Mouse (Mus musculus): Measurements from ENCODE around the gene Gm45234. TPM values are rescaled to one million over a fixed set of nuclear protein-coding genes. Genes with fewer than 3 reads are reported as not detected.

Gm45234 gene
- polyA plus RNA-seq, 1 experiment from 2014 or later, result not detected

GRCm38 (mm10) chr6:124789519-124789918 lies 33.7 kb upstream of the Gm45234 start:
- ATAC-seq (replicated peaks; ENCODE audit: low FRiP score, low TSS enrichment, low read depth) (no peak), DNase-seq (ENCODE audit: low spot score) (no peak)
- Histone ChIP-seq H3K4me1 (replicated peaks; ENCODE audit: control insufficient read depth, insufficient read depth, low read length) (no peaks in the 10 kb centered on the region), H3K27me3 (replicated peaks; ENCODE audit: control insufficient read depth, insufficient read depth, low read length) (no peaks in the 10 kb centered on the region), H3K4me3 (ENCODE audit: low read depth, low read length) (no peak overlapping the region), H3K36me3 (ENCODE audit: control insufficient read depth, insufficient read depth, low read length) (no peaks in the 10 kb centered on the region), H3K27ac (ENCODE audit: low read depth) (no peak overlapping the region), H3K9me3 (ENCODE audit: control insufficient read depth, low read length) (no peaks in the 10 kb centered on the region), H3K4me2 (ENCODE audit: low read length) (no peak overlapping the region), H3K9ac (ENCODE audit: low read length) (no peak overlapping the region)
- 88% methylated on average over 4 of the region's 4 CpGs for WGBS

DNA sequence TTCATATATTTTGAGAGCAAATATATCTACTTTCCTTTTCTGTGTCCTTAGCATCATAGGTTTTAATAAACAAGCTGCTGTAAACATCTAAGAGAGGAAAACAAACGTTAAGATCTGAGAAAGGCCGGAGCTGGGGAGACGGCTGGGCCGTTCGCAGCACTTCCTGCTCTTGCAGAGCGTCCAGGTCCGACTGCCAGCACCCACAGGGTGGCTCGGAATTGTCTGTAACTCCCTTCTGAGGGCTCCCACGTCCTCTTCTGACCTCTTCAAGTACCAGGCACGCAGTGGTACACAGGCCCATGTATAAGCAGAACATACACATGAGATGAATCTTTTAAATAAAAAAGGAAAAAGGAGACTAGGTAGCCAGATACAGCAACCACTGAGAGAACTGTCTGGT lies 31.9 kb upstream of the Gm45234 start:
- no peaks in the 10 kb centered on the region for H3K36me3 ChIP-seq (ENCODE audit: control insufficient read depth, insufficient read depth, low read length)
- no peaks in the 10 kb centered on the region for H3K9me3 ChIP-seq (ENCODE audit: control insufficient read depth, low read length)
- H3K4me2 ChIP-seq (ENCODE audit: low read length), result no peak overlapping the region
- no peak for ATAC-seq (replicated peaks; ENCODE audit: low FRiP score, low TSS enrichment, low read depth)
- 71% methylated on average over 10 of the region's 10 CpGs for WGBS
- H3K27ac ChIP-seq (ENCODE audit: low read depth), result no peak overlapping the region
- no peak for DNase-seq (ENCODE audit: low spot score)
- no peaks in the 10 kb centered on the region for H3K27me3 ChIP-seq (replicated peaks; ENCODE audit: control insufficient read depth, insufficient read depth, low read length)
- no peak overlapping the region for H3K4me3 ChIP-seq (ENCODE audit: low read depth, low read length)
- no peaks in the 10 kb centered on the region for H3K4me1 ChIP-seq (replicated peaks; ENCODE audit: control insufficient read depth, insufficient read depth, low read length)
- H3K9ac ChIP-seq (ENCODE audit: low read length), result no peak overlapping the region

- Histone ChIP-seq H3K27me3 (replicated peaks; ENCODE audit: control insufficient read depth, insufficient read depth, low read length) (no peaks in the 10 kb centered on the region), H3K9me3 (ENCODE audit: control insufficient read depth, low read length) (no peaks in the 10 kb centered on the region), H3K4me1 (replicated peaks; ENCODE audit: control insufficient read depth, insufficient read depth, low read length) (0 out of 2 replicates have a peak, but pooled peaks cover 4% of the 10 kb centered on the region), H3K4me3 (ENCODE audit: low read depth, low read length) (no peak overlapping the region), H3K9ac (ENCODE audit: low read length) (no peak overlapping the region), H3K4me2 (ENCODE audit: low read length) (no peak overlapping the region), H3K36me3 (ENCODE audit: control insufficient read depth, insufficient read depth, low read length) (no peaks in the 10 kb centered on the region), H3K27ac (ENCODE audit: low read depth) (no peak overlapping the region)
- 59% methylated on average over 8 of the region's 8 CpGs for WGBS
- DNase-seq (ENCODE audit: low spot score) (no peak), ATAC-seq (replicated peaks; ENCODE audit: low FRiP score, low TSS enrichment, low read depth) (no peak)
Observed at GRCm38 (mm10) chr6:124786756-124787420, 31.1 kb upstream of the Gm45234 start.

DNA sequence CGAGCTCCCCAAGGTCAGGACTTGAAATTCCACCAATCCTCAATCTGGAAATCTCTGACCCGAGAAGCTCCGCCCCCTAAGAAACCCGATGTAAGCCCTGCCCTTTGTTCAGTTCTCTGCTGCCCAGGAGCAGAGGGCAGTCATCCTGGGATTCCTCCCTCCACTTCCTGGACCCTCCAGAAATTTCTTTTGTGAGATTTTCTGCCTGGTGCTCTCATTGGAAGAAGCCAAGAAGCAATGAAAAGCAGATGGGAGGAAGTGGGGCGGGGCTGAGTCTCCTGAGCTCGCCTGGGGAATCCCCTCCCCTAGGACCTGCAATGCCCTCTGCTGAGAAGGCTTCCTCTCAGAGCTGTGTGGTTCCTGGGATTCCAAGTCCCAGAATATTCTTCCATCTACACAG lies 26.6 kb upstream of the Gm45234 start:
- DNase-seq (ENCODE audit: low spot score) (peak; percentile 62), ATAC-seq (replicated peaks; ENCODE audit: low FRiP score, low TSS enrichment, low read depth) (no peak; the same call in 1 of the 2 replicates)
- no peaks in the 10 kb centered on the region for H3K36me3 ChIP-seq (ENCODE audit: control insufficient read depth, insufficient read depth, low read length)
- peak overlapping the region; percentile 17; the same call in 1 of the 2 replicates for H3K4me3 ChIP-seq (ENCODE audit: low read depth, low read length)
- peak overlapping the region; percentile 44 for H3K4me2 ChIP-seq (ENCODE audit: low read length)
- H3K4me1 ChIP-seq (replicated peaks; ENCODE audit: control insufficient read depth, insufficient read depth, low read length), result peaks cover 14% of the 10 kb centered on the region; the same call in 1 of the 2 replicates
- WGBS, result 26% methylated on average over 6 of the region's 6 CpGs
- H3K9me3 ChIP-seq (ENCODE audit: control insufficient read depth, low read length), result no peaks in the 10 kb centered on the region
- H3K9ac ChIP-seq (ENCODE audit: low read length), result no peak overlapping the region
- no peak overlapping the region for H3K27ac ChIP-seq (ENCODE audit: low read depth)
- 0 out of 2 replicates have a peak, but pooled peaks cover 10% of the 10 kb centered on the region for H3K27me3 ChIP-seq (replicated peaks; ENCODE audit: control insufficient read depth, insufficient read depth, low read length)

DNA sequence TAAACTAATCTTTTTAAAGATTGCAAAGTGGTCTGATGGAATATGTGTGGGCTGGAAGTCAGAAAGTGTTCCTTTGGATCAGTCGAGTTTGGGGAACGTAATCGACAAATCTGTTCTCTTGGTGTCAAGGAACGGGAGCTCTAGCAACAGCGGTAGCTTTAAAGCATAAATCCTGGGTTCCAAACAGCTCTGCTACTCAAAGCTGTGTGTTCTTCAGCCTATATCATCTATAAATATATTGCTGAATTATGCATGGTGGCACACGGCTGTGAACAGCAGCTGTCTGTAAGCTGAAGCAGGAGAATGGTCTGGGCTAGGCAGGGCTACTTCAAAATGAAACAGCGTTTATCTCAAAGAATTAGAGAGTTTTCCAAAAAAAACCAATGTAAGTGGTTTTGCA lies 25.1 kb upstream of the Gm45234 start:
- Histone ChIP-seq H3K9me3 (ENCODE audit: control insufficient read depth, low read length) (no peaks in the 10 kb centered on the region), H3K4me1 (replicated peaks; ENCODE audit: control insufficient read depth, insufficient read depth, low read length) (peaks cover 14% of the 10 kb centered on the region; the same call in 1 of the 2 replicates), H3K36me3 (ENCODE audit: control insufficient read depth, insufficient read depth, low read length) (no peaks in the 10 kb centered on the region), H3K27me3 (replicated peaks; ENCODE audit: control insufficient read depth, insufficient read depth, low read length) (0 out of 2 replicates have a peak, but pooled peaks cover 10% of the 10 kb centered on the region), H3K4me2 (ENCODE audit: low read length) (no peak overlapping the region), H3K4me3 (ENCODE audit: low read depth, low read length) (no peak overlapping the region), H3K9ac (ENCODE audit: low read length) (no peak overlapping the region), H3K27ac (ENCODE audit: low read depth) (no peak overlapping the region)
- DNase-seq (ENCODE audit: low spot score) (no peak), ATAC-seq (replicated peaks; ENCODE audit: low FRiP score, low TSS enrichment, low read depth) (no peak)
- 87% methylated on average over 7 of the region's 7 CpGs for WGBS

DNA sequence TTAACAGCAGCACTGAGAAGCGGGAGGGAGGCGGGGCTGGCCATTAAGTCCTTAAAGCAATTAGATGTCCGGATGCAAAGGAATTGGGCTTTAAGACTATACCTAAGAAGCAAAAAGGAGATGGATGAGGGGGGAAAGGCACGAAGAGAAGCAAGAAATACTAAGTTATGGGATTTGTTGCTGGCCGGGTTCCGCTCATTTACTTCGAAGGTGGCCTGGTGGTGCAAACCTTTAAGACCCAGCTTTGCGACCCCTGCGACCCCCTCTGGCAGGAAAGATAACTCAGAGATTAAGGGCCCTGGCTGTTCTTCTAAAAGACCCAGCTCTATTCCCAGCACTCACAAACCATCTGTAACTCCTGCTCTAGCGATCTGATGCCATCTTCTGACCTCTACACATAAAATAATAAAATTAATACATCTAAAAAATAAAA lies 24.2 kb upstream of the Gm45234 start:
- H3K4me1 ChIP-seq (replicated peaks; ENCODE audit: control insufficient read depth, insufficient read depth, low read length), result peaks cover 14% of the 10 kb centered on the region; the same call in 1 of the 2 replicates
- 5% methylated on average over 10 of the region's 10 CpGs for WGBS
- H3K9me3 ChIP-seq (ENCODE audit: control insufficient read depth, low read length), result no peaks in the 10 kb centered on the region
- DNase-seq (ENCODE audit: low spot score), result no peak
- 0 out of 2 replicates have a peak, but pooled peaks cover 10% of the 10 kb centered on the region for H3K27me3 ChIP-seq (replicated peaks; ENCODE audit: control insufficient read depth, insufficient read depth, low read length)
- H3K9ac ChIP-seq (ENCODE audit: low read length), result peak overlapping the region; percentile 29; the same call in 1 of the 2 replicates
- no peak; the same call in 1 of the 2 replicates for ATAC-seq (replicated peaks; ENCODE audit: low FRiP score, low TSS enrichment, low read depth)
- H3K4me2 ChIP-seq (ENCODE audit: low read length), result peak overlapping the region; percentile 73
- H3K27ac ChIP-seq (ENCODE audit: low read depth), result no peak overlapping the region
- peak overlapping the region; percentile 40 for H3K4me3 ChIP-seq (ENCODE audit: low read depth, low read length)
- no peaks in the 10 kb centered on the region for H3K36me3 ChIP-seq (ENCODE audit: control insufficient read depth, insufficient read depth, low read length)

DNA sequence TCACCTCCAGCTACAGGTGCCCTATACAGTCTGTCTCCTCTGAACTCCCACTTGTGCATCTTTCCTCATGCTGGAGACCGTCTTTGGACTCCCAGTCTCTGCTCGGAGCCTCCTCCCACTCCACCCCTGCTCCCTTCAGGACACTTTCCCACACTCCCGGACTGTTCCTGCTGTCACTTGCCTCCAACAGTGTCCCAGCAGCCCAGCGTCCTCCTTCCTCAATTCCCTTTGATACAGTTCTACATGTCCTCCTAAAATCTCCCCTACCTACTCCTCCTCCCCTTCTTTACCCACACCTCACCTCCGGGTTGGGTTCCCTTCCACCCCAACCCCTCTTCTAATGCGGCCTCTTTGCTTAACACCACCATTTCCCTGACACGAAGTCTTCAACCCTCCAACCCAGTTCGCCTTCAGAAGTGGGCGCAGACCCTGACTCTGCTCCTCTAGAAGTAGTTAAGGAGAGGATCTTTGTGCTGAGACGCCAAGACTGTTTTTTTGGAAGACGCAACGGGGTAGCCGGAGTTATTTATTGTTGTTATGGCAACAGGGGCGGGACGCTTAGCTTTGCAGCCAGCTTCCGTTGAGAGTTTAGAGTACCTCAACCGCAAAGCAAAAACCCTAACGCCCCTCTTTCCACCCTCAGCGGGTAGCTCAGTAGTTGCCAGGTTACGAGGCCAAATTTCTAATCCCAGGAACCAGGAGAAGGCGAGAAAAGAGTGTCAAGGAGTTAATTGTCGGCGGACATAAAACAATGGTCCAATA lies 23.6 kb upstream of the Gm45234 start, which contains the start of gene Lrrc23:
TSS of gene Lrrc23 (minus strand) at position 506 of the 762 bp plus-strand sequence.
- Histone ChIP-seq H3K9ac (ENCODE audit: low read length) (peak within 1 kb of the TSS; percentile 29; the same call in 1 of the 2 replicates), H3K9me3 (ENCODE audit: control insufficient read depth, low read length) (no peaks in the 10 kb centered on the region), H3K4me3 (ENCODE audit: low read depth, low read length) (peak within 1 kb of the TSS; percentile 40), H3K27me3 (replicated peaks; ENCODE audit: control insufficient read depth, insufficient read depth, low read length) (0 out of 2 replicates have a peak, but pooled peaks cover 10% of the 10 kb centered on the region), H3K27ac (ENCODE audit: low read depth) (no peak within 1 kb of the TSS), H3K4me1 (replicated peaks; ENCODE audit: control insufficient read depth, insufficient read depth, low read length) (peaks cover 14% of the 10 kb centered on the region; the same call in 1 of the 2 replicates), H3K4me2 (ENCODE audit: low read length) (peak within 1 kb of the TSS; percentile 73), H3K36me3 (ENCODE audit: control insufficient read depth, insufficient read depth, low read length) (no peaks in the 10 kb centered on the region)
- DNase-seq (ENCODE audit: low spot score), result peak; percentile 78
- 3% methylated on average over 23 of the region's 23 CpGs for WGBS
- ATAC-seq (replicated peaks; ENCODE audit: low FRiP score, low TSS enrichment, low read depth), result peak; percentile 34; the same call in 1 of the 2 replicates

GRCm38 (mm10) chr6:124770511-124770910 lies 14.7 kb upstream of the Gm45234 start:
- Histone ChIP-seq H3K4me3 (ENCODE audit: low read depth, low read length) (no peak overlapping the region), H3K27ac (ENCODE audit: low read depth) (no peak overlapping the region), H3K4me1 (replicated peaks; ENCODE audit: control insufficient read depth, insufficient read depth, low read length) (peaks cover 8% of the 10 kb centered on the region), H3K9me3 (ENCODE audit: control insufficient read depth, low read length) (no peaks in the 10 kb centered on the region), H3K9ac (ENCODE audit: low read length) (no peak overlapping the region), H3K36me3 (ENCODE audit: control insufficient read depth, insufficient read depth, low read length) (no peaks in the 10 kb centered on the region), H3K4me2 (ENCODE audit: low read length) (no peak overlapping the region), H3K27me3 (replicated peaks; ENCODE audit: control insufficient read depth, insufficient read depth, low read length) (0 out of 2 replicates have a peak, but pooled peaks cover 3% of the 10 kb centered on the region)
- DNase-seq (ENCODE audit: low spot score) (no peak), ATAC-seq (replicated peaks; ENCODE audit: low FRiP score, low TSS enrichment, low read depth) (no peak)
- 86% methylated on average over 15 of the region's 15 CpGs for WGBS
